Mouse (Mus musculus) erythroblast, embryonic 14.5 days (primary cell): ENCODE measurements around the gene Faf1.

ENCODE experiments used
- GATA1 ChIP-seq: IDR thresholded peaks from 2 replicates; pipeline ENCODE4 v1.6.1; 2012; ENCODE audit warnings: low read length, inconsistent platforms, mixed read lengths
- TAL1 ChIP-seq: IDR thresholded peaks from 3 replicates; pipeline ENCODE4 v1.6.1; 2012; ENCODE audit warnings: low read length, inconsistent platforms, mixed read lengths

- TF ChIP-seq GATA1 (no peak), TAL1 (no peak)
Observed at GRCm38 (mm10) chr4:109949307-109949706, 272.9 kb downstream of the Faf1 start.
